Mouse (Mus musculus) liver, embryonic 12.5 days (tissue): Measurements from ENCODE around the gene Fads3. TPM values are rescaled to one million over a fixed set of nuclear protein-coding genes. Genes with fewer than 3 reads are reported as not detected.

Source experiments
- ATAC-seq: fragments of 200-750 bp; cut with Nextera tagmentation; 2 replicates; pipeline ENCODE4 v1.8.0; 2017; ENCODE audit warnings: moderate number of reproducible peaks, mild to moderate bottlenecking, moderate library complexity
- H3K27ac ChIP-seq: fragments of 300-500 bp; sonication (generic); 2 replicates; pipeline ENCODE4 v1.5.1; 2016; ENCODE audit warnings: mild to moderate bottlenecking
- H3K27me3 ChIP-seq: fragments of 300-500 bp; sonication (generic); replicated peaks from 2 replicates; pipeline ENCODE4 v1.6.1; 2016; ENCODE audit warnings: mild to moderate bottlenecking, moderate library complexity
- H3K36me3 ChIP-seq: fragments of 300-500 bp; sonication (generic); 2 replicates; pipeline ENCODE4 v1.6.1; 2016; ENCODE audit warnings: mild to moderate bottlenecking, moderate library complexity
- H3K4me1 ChIP-seq: fragments of 300-500 bp; sonication (generic); 2 replicates; pipeline ENCODE4 v1.6.1; 2016
- H3K4me2 ChIP-seq: fragments of 300-500 bp; sonication (generic); 2 replicates; pipeline ENCODE4 v1.6.1; 2016; ENCODE audit warnings: mild to moderate bottlenecking, moderate library complexity
- H3K4me3 ChIP-seq: fragments of 300-500 bp; sonication (generic); 2 replicates; pipeline ENCODE4 v1.5.1; 2016; ENCODE audit warnings: mild to moderate bottlenecking, moderate library complexity
- H3K9ac ChIP-seq: fragments of 300-500 bp; sonication (generic); 2 replicates; pipeline ENCODE4 v1.6.1; 2016; ENCODE audit warnings: mild to moderate bottlenecking, moderate library complexity
- H3K9me3 ChIP-seq: fragments of 300-500 bp; sonication (generic); replicated peaks from 2 replicates; pipeline ENCODE4 v1.6.1; 2016; ENCODE audit warnings: mild to moderate bottlenecking, moderate library complexity
- whole genome bisulfite sequencing: fragments of 180-500 bp; shearing (Covaris S2); methylation state at CpG from one replicate; pipeline ENCODE4 v1.1.7; 2016; ENCODE audit not compliant: insufficient replicate concordance; 5-methylcytosine and 5-hydroxymethylcytosine counted together
- polyA plus RNA-seq: library from polyadenylated mRNA; unstranded; fragments of >200 nt; fragmentation: Nextera tagmentation; extraction: Ambion mirVana; gene quantifications from 2 replicates; pipeline ENCODE4 v1.2.1, GENCODE M21; 2016

Gene Fads3
- polyA plus RNA-seq, 1 experiment from 2014 or later, result 10.0 TPM

- no peak overlapping the region for H3K27ac ChIP-seq
These were observed 39.0 kb downstream of the Fads3 start for GRCm38 (mm10) chr19:10080384-10080783.

GRCm38 (mm10) chr19:10082105-10082504 is 40.7 kb downstream of the Fads3 start:
- Histone ChIP-seq H3K36me3 (peaks cover 96% of the 10 kb centered on the region), H3K4me1 (0 out of 2 replicates have a peak, but pooled peaks cover 5% of the 10 kb centered on the region), H3K9me3 (no peaks in the 10 kb centered on the region), H3K4me2 (no peak overlapping the region), H3K27me3 (no peaks in the 10 kb centered on the region), H3K4me3 (no peak overlapping the region), H3K27ac (peak overlapping the region; percentile 38; the same call in 1 of the 2 replicates), H3K9ac (no peak overlapping the region)
- 34% methylated on average over 3 of the region's 3 CpGs for WGBS
- ATAC-seq, result no peak

More at GRCm38 (mm10) chr19:10080384-10080783, 39.0 kb downstream of the Fads3 start:
- no peak overlapping the region for H3K9ac ChIP-seq
- H3K36me3 ChIP-seq, result peaks cover 96% of the 10 kb centered on the region
- H3K4me3 ChIP-seq, result no peak overlapping the region
- 0 out of 2 replicates have a peak, but pooled peaks cover 5% of the 10 kb centered on the region for H3K4me1 ChIP-seq
- no peak for ATAC-seq
- no peaks in the 10 kb centered on the region for H3K9me3 ChIP-seq
- WGBS, result 91% methylated on average over 7 of the region's 7 CpGs
- no peak overlapping the region for H3K4me2 ChIP-seq
- H3K27me3 ChIP-seq, result no peaks in the 10 kb centered on the region

- Histone ChIP-seq H3K36me3 (peaks cover 96% of the 10 kb centered on the region), H3K4me3 (no peak overlapping the region)
These were observed 44.1 kb downstream of the Fads3 start for GRCm38 (mm10) chr19:10085454-10085853.

GRCm38 (mm10) chr19:10086976-10087375 is 45.6 kb downstream of the Fads3 start:
- 79% methylated on average over 4 of the region's 4 CpGs for WGBS
- H3K36me3 ChIP-seq, result peaks cover 96% of the 10 kb centered on the region

More at GRCm38 (mm10) chr19:10085454-10085853, 44.1 kb downstream of the Fads3 start:
- Histone ChIP-seq H3K27ac (no peak overlapping the region), H3K4me2 (no peak overlapping the region), H3K9ac (no peak overlapping the region), H3K4me1 (0 out of 2 replicates have a peak, but pooled peaks cover 5% of the 10 kb centered on the region), H3K9me3 (no peaks in the 10 kb centered on the region), H3K27me3 (no peaks in the 10 kb centered on the region)
- 81% methylated on average over 9 of the region's 9 CpGs for WGBS
- no peak for ATAC-seq

GRCm38 (mm10) chr19:10093829-10094228 is 52.5 kb downstream of the Fads3 start:
- H3K4me3 ChIP-seq, result no peak overlapping the region
- no peak overlapping the region for H3K27ac ChIP-seq
- no peaks in the 10 kb centered on the region for H3K9me3 ChIP-seq
- H3K4me1 ChIP-seq, result peaks cover 60% of the 10 kb centered on the region
- WGBS, result 80% methylated on average over 4 of the region's 4 CpGs
- no peak overlapping the region for H3K9ac ChIP-seq
- H3K36me3 ChIP-seq, result peaks cover 74% of the 10 kb centered on the region
- ATAC-seq, result no peak
- no peaks in the 10 kb centered on the region for H3K27me3 ChIP-seq
- no peak overlapping the region for H3K4me2 ChIP-seq

More at GRCm38 (mm10) chr19:10086976-10087375, 45.6 kb downstream of the Fads3 start:
- H3K9me3 ChIP-seq, result no peaks in the 10 kb centered on the region
- H3K27ac ChIP-seq, result no peak overlapping the region
- ATAC-seq, result no peak
- no peak overlapping the region for H3K4me3 ChIP-seq
- H3K4me1 ChIP-seq, result peaks cover 8% of the 10 kb centered on the region
- no peak overlapping the region for H3K4me2 ChIP-seq
- H3K27me3 ChIP-seq, result no peaks in the 10 kb centered on the region
- no peak overlapping the region for H3K9ac ChIP-seq

- Histone ChIP-seq H3K27me3 (no peaks in the 10 kb centered on the region), H3K36me3 (peaks cover 70% of the 10 kb centered on the region), H3K4me3 (no peak overlapping the region), H3K27ac (0 out of 2 replicates have a peak overlapping the region, but pooled peaks have one; percentile 24), H3K4me2 (no peak overlapping the region), H3K9me3 (no peaks in the 10 kb centered on the region), H3K9ac (peak overlapping the region; percentile 20), H3K4me1 (peaks cover 68% of the 10 kb centered on the region)
- WGBS, result 48% methylated on average over 4 of the region's 4 CpGs
- peak; percentile 48; the same call in 1 of the 2 replicates for ATAC-seq
These were observed 53.3 kb downstream of the Fads3 start for GRCm38 (mm10) chr19:10094695-10095094.

- H3K9ac ChIP-seq, result no peak overlapping the region
- H3K27ac ChIP-seq, result no peak overlapping the region
- H3K4me2 ChIP-seq, result no peak overlapping the region
- H3K36me3 ChIP-seq, result peaks cover 53% of the 10 kb centered on the region
- 77% methylated on average over 2 of the region's 2 CpGs for WGBS
- H3K4me3 ChIP-seq, result no peak overlapping the region
- peaks cover 86% of the 10 kb centered on the region for H3K4me1 ChIP-seq
- no peak for ATAC-seq
- no peaks in the 10 kb centered on the region for H3K27me3 ChIP-seq
- no peaks in the 10 kb centered on the region for H3K9me3 ChIP-seq
These were observed 55.1 kb downstream of the Fads3 start for GRCm38 (mm10) chr19:10096371-10096876.

GRCm38 (mm10) chr19:10097826-10098225 is 56.5 kb downstream of the Fads3 start:
- peaks cover 87% of the 10 kb centered on the region for H3K4me1 ChIP-seq
- no peak for ATAC-seq
- no peak overlapping the region for H3K27ac ChIP-seq
- peaks cover 40% of the 10 kb centered on the region for H3K36me3 ChIP-seq
- no peak overlapping the region for H3K9ac ChIP-seq
- no peak overlapping the region for H3K4me2 ChIP-seq
- H3K4me3 ChIP-seq, result no peak overlapping the region
- no peaks in the 10 kb centered on the region for H3K27me3 ChIP-seq
- no peaks in the 10 kb centered on the region for H3K9me3 ChIP-seq
- 73% methylated on average over 5 of the region's 5 CpGs for WGBS

GRCm38 (mm10) chr19:10100631-10101071 is 59.3 kb downstream of the Fads3 start:
- peaks cover 24% of the 10 kb centered on the region for H3K36me3 ChIP-seq
- H3K9me3 ChIP-seq, result no peaks in the 10 kb centered on the region
- H3K9ac ChIP-seq, result peak overlapping the region; percentile 77
- WGBS, result 1% methylated on average over 21 of the region's 21 CpGs
- peak overlapping the region; percentile 86 for H3K27ac ChIP-seq
- peak overlapping the region; percentile 96 for H3K4me2 ChIP-seq
- no peaks in the 10 kb centered on the region for H3K27me3 ChIP-seq
- H3K4me1 ChIP-seq, result peaks cover 88% of the 10 kb centered on the region
- peak; percentile 71 for ATAC-seq
- peak overlapping the region; percentile 72 for H3K4me3 ChIP-seq

GRCm38 (mm10) chr19:10101341-10102053 is 60.1 kb downstream of the Fads3 start, which contains the start of gene Fads2:
Gene Fads2, minus strand, starts transcription at chr19:10101746.
- peak within 1 kb of the TSS; percentile 86 for H3K27ac ChIP-seq
- WGBS, result under 1% methylated on average over 53 of the region's 57 CpGs
- H3K4me1 ChIP-seq, result peaks cover 86% of the 10 kb centered on the region
- ATAC-seq, result peak; percentile 82
- peak within 1 kb of the TSS; percentile 72 for H3K4me3 ChIP-seq
- H3K9me3 ChIP-seq, result no peaks in the 10 kb centered on the region
- no peaks in the 10 kb centered on the region for H3K27me3 ChIP-seq
- peak within 1 kb of the TSS; percentile 77 for H3K9ac ChIP-seq
- peaks cover 21% of the 10 kb centered on the region for H3K36me3 ChIP-seq
- H3K4me2 ChIP-seq, result peak within 1 kb of the TSS; percentile 96

GRCm38 (mm10) chr19:10102054-10102700 is 60.8 kb downstream of the Fads3 start:
- Histone ChIP-seq H3K27ac (peak overlapping the region; percentile 86), H3K27me3 (no peaks in the 10 kb centered on the region), H3K4me3 (peak overlapping the region; percentile 72), H3K36me3 (peaks cover 14% of the 10 kb centered on the region), H3K9me3 (no peaks in the 10 kb centered on the region), H3K4me2 (peak overlapping the region; percentile 96), H3K4me1 (peaks cover 82% of the 10 kb centered on the region), H3K9ac (peak overlapping the region; percentile 77)
- WGBS, result 10% methylated on average over 22 of the region's 25 CpGs
- peak; percentile 24 for ATAC-seq

- Histone ChIP-seq H3K4me3 (no peak overlapping the region), H3K27ac (peak overlapping the region; percentile 72), H3K9me3 (no peaks in the 10 kb centered on the region), H3K9ac (no peak overlapping the region), H3K4me1 (peaks cover 66% of the 10 kb centered on the region), H3K4me2 (peak overlapping the region; percentile 44), H3K27me3 (no peaks in the 10 kb centered on the region), H3K36me3 (peaks cover under 1% of the 10 kb centered on the region; the same call in 1 of the 2 replicates)
- ATAC-seq, result no peak
- 54% methylated on average over 6 of the region's 6 CpGs for WGBS
These were observed 62.9 kb downstream of the Fads3 start for GRCm38 (mm10) chr19:10104234-10104633.
